In genomic region chr16:33244136-33244691, GRCm38 (mm10) we compare ENCODE assay signal across 10 mouse cellular contexts. TPM values are rescaled to one million over a fixed set of nuclear protein-coding genes. Genes with fewer than 3 reads are reported as not detected.
DNase-seq lines count a peak whose midpoint lies in the region; ATAC-seq and TF ChIP-seq lines count a peak whose summit lies in the region.
"Had no signal": no experiment of that assay in that cellular context is flagged by ENCODE, and none has a peak within 500 bp of the region (broad histone marks: within the 10 kb centered on the region; RNA-seq: fewer than 3 reads in every experiment).

No protein-coding gene starts in this region.

- no peaks in the 10 kb centered on the region for H3K9me3 ChIP-seq in lung, embryonic 14.5 days (ENCODE audit: low read depth, low read length)
- no peaks in the 10 kb centered on the region for H3K9me3 ChIP-seq in stomach, embryonic 14.5 days (ENCODE audit: control insufficient read depth, low read depth, low read length)
- H3K9me3 ChIP-seq: embryonic facial prominence, embryonic 12.5 days; midbrain, embryonic 12.5 days had no signal

- no peak overlapping the region for H3K9ac ChIP-seq in lung, embryonic 14.5 days
- no peak overlapping the region for H3K9ac ChIP-seq in stomach, embryonic 14.5 days (replicated peaks; ENCODE audit: low read depth, low read length)
- H3K9ac ChIP-seq: embryonic facial prominence, embryonic 12.5 days; midbrain, embryonic 12.5 days had no signal

- 86% methylated on average over 6 of the region's 6 CpGs for WGBS in lung, embryonic 14.5 days
- WGBS in stomach, embryonic 14.5 days, result 90% methylated on average over 6 of the region's 6 CpGs

- no peak overlapping the region for H3K27ac ChIP-seq in lung, embryonic 14.5 days (ENCODE audit: low read depth)
- no peak overlapping the region for H3K27ac ChIP-seq in stomach, embryonic 14.5 days (ENCODE audit: low read length)
- H3K27ac ChIP-seq: embryonic facial prominence, embryonic 12.5 days; midbrain, embryonic 12.5 days had no signal

- H3K4me3 ChIP-seq in lung, embryonic 14.5 days (ENCODE audit: low read depth, low read length), result no peak overlapping the region
- H3K4me3 ChIP-seq in stomach, embryonic 14.5 days (ENCODE audit: low read depth, low read length), result no peak overlapping the region
- H3K4me3 ChIP-seq: embryonic facial prominence, embryonic 12.5 days; midbrain, embryonic 12.5 days had no signal

- H3K4me1 ChIP-seq in lung, embryonic 14.5 days (ENCODE audit: insufficient read depth), result no peaks in the 10 kb centered on the region
- H3K4me1 ChIP-seq in stomach, embryonic 14.5 days (ENCODE audit: control insufficient read depth, insufficient read depth, low read length), result no peaks in the 10 kb centered on the region
- H3K4me1 ChIP-seq: embryonic facial prominence, embryonic 12.5 days; midbrain, embryonic 12.5 days had no signal

- H3K4me2 ChIP-seq in lung, embryonic 14.5 days, result no peak overlapping the region
- H3K4me2 ChIP-seq in stomach, embryonic 14.5 days (replicated peaks; ENCODE audit: low read depth, low read length), result no peak overlapping the region
- H3K4me2 ChIP-seq: embryonic facial prominence, embryonic 12.5 days; midbrain, embryonic 12.5 days had no signal

- peak; percentile 18 for DNase-seq in embryo, embryonic 10 days (ENCODE audit: low spot score)
- DNase-seq in embryo, embryonic 9.5 days (ENCODE audit: extremely low spot score), result no peak
- DNase-seq in lung, embryonic 14.5 days, result no peak
- DNase-seq in lung, postnatal 25 days (ENCODE audit: low spot score), result no peak
- no peak for DNase-seq in gastrocnemius, postnatal 4 days (ENCODE audit: low spot score in 2 of 2)
- DNase-seq in right cerebral cortex, postnatal 4 days, result no peak

- TF ChIP-seq CTCF in lung, embryonic 14.5 days (IDR thresholded peaks at IDR 0.05; ENCODE audit: low read depth), result peak; percentile 49; the same call in 1 of the 2 replicates

- H3K27me3 ChIP-seq in lung, embryonic 14.5 days (ENCODE audit: insufficient read depth, low read length), result no peaks in the 10 kb centered on the region
- no peaks in the 10 kb centered on the region for H3K27me3 ChIP-seq in stomach, embryonic 14.5 days (ENCODE audit: control insufficient read depth, insufficient read depth, low read length)
- H3K27me3 ChIP-seq: embryonic facial prominence, embryonic 12.5 days; midbrain, embryonic 12.5 days had no signal

- H3K36me3 ChIP-seq in lung, embryonic 14.5 days (ENCODE audit: insufficient read depth), result peaks cover 54% of the 10 kb centered on the region
- peaks cover 45% of the 10 kb centered on the region for H3K36me3 ChIP-seq in stomach, embryonic 14.5 days (ENCODE audit: control insufficient read depth, insufficient read depth, low read length)

- peak; percentile 63; the same call in 1 of the 2 replicates for ATAC-seq in lung, embryonic 14.5 days (ENCODE audit: insufficient read depth)
- peak; percentile 62 for ATAC-seq in granulocyte monocyte progenitor cell, adult 5-6 weeks (replicated peaks; ENCODE audit: poor library complexity, severe bottlenecking)
- peak; percentile 53; the same call in 1 of the 2 replicates for ATAC-seq in stomach, embryonic 14.5 days (ENCODE audit: insufficient number of reproducible peaks, insufficient read depth, low FRiP score, low read depth)

RNA-seq across cellular contexts. Expression of gene Snx4, which starts 7.0 kb away (rescaled TPM):
- polyA plus RNA-seq in lung, embryonic 14.5 days (2014; fragmentation: Nextera tagmentation; extraction: Ambion mirVana), result 110 and 113 TPM in 2 replicates
- 62.2 and 62.7 TPM in 2 replicates for total RNA-seq in granulocyte monocyte progenitor cell, adult 5-6 weeks (2014; fragmentation: Nextera tagmentation)
- 87.8 and 97.8 TPM in 2 replicates for total RNA-seq in granulocyte monocyte progenitor cell, adult 5-6 weeks (2017)
- 79.6 and 82.7 TPM in 2 replicates for polyA plus RNA-seq in stomach, embryonic 14.5 days (2014; fragmentation: Nextera tagmentation; extraction: Ambion mirVana)
- total RNA-seq in gastrocnemius, postnatal 4 days (2021), result 10 to 100 TPM; 46.9 to 52.8 TPM

RNA-seq across cellular contexts. Expression of gene Osbpl11, which starts 59.3 kb away (rescaled TPM):
- 20.6 and 25.2 TPM in 2 replicates for polyA plus RNA-seq in lung, embryonic 14.5 days (2014; fragmentation: Nextera tagmentation; extraction: Ambion mirVana)
- 8.0 and 12.8 TPM in 2 replicates for total RNA-seq in granulocyte monocyte progenitor cell, adult 5-6 weeks (2014; fragmentation: Nextera tagmentation)
- 16.7 and 22.3 TPM in 2 replicates for total RNA-seq in granulocyte monocyte progenitor cell, adult 5-6 weeks (2017)
- 18.2 and 19.1 TPM in 2 replicates for polyA plus RNA-seq in stomach, embryonic 14.5 days (2014; fragmentation: Nextera tagmentation; extraction: Ambion mirVana)
- 10 to 100 TPM; 17.8 to 20.2 TPM for total RNA-seq in gastrocnemius, postnatal 4 days (2021)
